Mouse (Mus musculus): ENCODE measurements at regions not wholly inside any gene's neighbourhood (a gene's known extent, or its start where the extent isn't known, plus 50 kb on each side); places are given as distances from the start of the nearest gene placed in this dataset.

GRCm38 (mm10) chr14:17606018-17606417, 54.0 kb upstream of the Thrb start:
- Histone ChIP-seq H3K4me1 (ENCODE audit: control insufficient read depth, insufficient read depth, low read length) (no peaks in the 10 kb centered on the region), H3K4me3 (ENCODE audit: insufficient read depth, low read length) (no peak overlapping the region), H3K27ac (ENCODE audit: insufficient read depth, low read length) (no peak overlapping the region)
- TF ChIP-seq CTCF (IDR thresholded peaks at IDR 0.05; ENCODE audit: extremely low read depth, insufficient read depth, low read length) (no peak), POLR2A (IDR thresholded peaks at IDR 0.05; ENCODE audit: extremely low read depth, insufficient read depth, low read length) (no peak)

DNA sequence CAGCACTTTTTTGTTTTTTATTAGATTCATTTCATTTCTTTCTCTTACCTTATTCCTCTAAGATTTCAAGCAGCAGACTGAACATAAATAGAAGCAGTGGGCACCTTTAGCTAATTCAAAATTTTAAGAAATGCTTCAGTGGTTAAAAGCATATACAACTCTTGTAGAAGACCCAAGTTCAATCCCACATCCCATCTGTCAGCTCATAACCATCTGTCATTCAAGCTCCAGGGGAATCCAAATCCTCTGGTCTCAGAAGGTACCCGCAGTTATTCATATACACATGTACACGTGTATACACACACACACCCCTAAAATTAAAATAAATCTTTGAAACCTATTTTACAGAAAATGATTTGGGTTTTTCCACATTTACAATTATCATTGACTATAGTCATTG, 52.9 kb upstream of the Thrb start:
- TF ChIP-seq POLR2A (IDR thresholded peaks at IDR 0.05; ENCODE audit: extremely low read depth, insufficient read depth, low read length) (no peak), CTCF (IDR thresholded peaks at IDR 0.05; ENCODE audit: extremely low read depth, insufficient read depth, low read length) (no peak)
- no peak overlapping the region for H3K4me3 ChIP-seq (ENCODE audit: insufficient read depth, low read length)
- no peaks in the 10 kb centered on the region for H3K4me1 ChIP-seq (ENCODE audit: control insufficient read depth, insufficient read depth, low read length)
- no peak overlapping the region for H3K27ac ChIP-seq (ENCODE audit: insufficient read depth, low read length)

All from cortical plate, adult 2 months (tissue).